Mouse (Mus musculus) kidney, adult 2 months (tissue): ENCODE data around the gene Scfd2. TPM values are rescaled to one million over a fixed set of nuclear protein-coding genes. Genes with fewer than 3 reads are reported as not detected.

Source experiments
- DNase-seq: peaks from one replicate; pipeline ENCODE4 v3.0.0; 2021
- H3K27ac ChIP-seq: fragments of 200-500 bp; 2 replicates; pipeline ENCODE4 v1.5.1; 2012; ENCODE audit warnings: low read depth, low read length, control low read depth, inconsistent platforms; ENCODE audit not compliant: insufficient read depth
- H3K27me3 ChIP-seq: fragments of 200-500 bp; replicated peaks from 2 replicates; pipeline ENCODE4 v1.6.1; 2012; ENCODE audit warnings: mild to moderate bottlenecking, moderate library complexity, low read length, inconsistent platforms; ENCODE audit not compliant: control insufficient read depth, insufficient read depth
- H3K36me3 ChIP-seq: fragments of 200-500 bp; 2 replicates; pipeline ENCODE4 v1.6.1; 2012; ENCODE audit warnings: mild to moderate bottlenecking, moderate library complexity, low read length, inconsistent platforms; ENCODE audit not compliant: control insufficient read depth, insufficient read depth
- H3K4me1 ChIP-seq: fragments of 200-500 bp; 2 replicates; pipeline ENCODE4 v1.6.1; 2011; ENCODE audit warnings: low read length; ENCODE audit not compliant: control insufficient read depth, insufficient read depth
- H3K4me3 ChIP-seq: fragments of 200-500 bp; 2 replicates; pipeline ENCODE4 v1.5.1; 2011; ENCODE audit warnings: mild to moderate bottlenecking, low read depth, low read length, control low read depth; ENCODE audit not compliant: insufficient read depth
- CTCF ChIP-seq: fragments of 200-500 bp; conservative IDR thresholded peaks from 2 replicates; pipeline ENCODE4 v1.5.1; 2011; ENCODE audit warnings: low read depth, mild to moderate bottlenecking, control low read depth, low read length, moderate library complexity, mixed read lengths; ENCODE audit not compliant: insufficient read depth, insufficient read length
- POLR2A ChIP-seq: fragments of 200-500 bp; IDR thresholded peaks from one replicate; pipeline ENCODE4 v1.6.1; 2011; ENCODE audit warnings: low read depth, low read length, control low read depth
- WGBS: fragments of 180-500 bp; shearing (Covaris S2); methylation state at CpG from one replicate; pipeline ENCODE4 v1.1.7; 2018; 5-methylcytosine and 5-hydroxymethylcytosine counted together
- polyA plus RNA-seq: library from polyadenylated mRNA; depleted of rRNA; stranded (reverse); fragments of >200 nt; gene quantifications from 2 replicates; pipeline ENCODE4 v1.2.3, GENCODE M21; 2012

Gene Scfd2
- polyA plus RNA-seq, 1 experiment, result 16.1 TPM

GRCm38 (mm10) chr5:74239369-74239768 lies 292.2 kb downstream of the Scfd2 start:
- Histone ChIP-seq H3K36me3 (no peaks in the 10 kb centered on the region), H3K4me3 (no peak overlapping the region), H3K4me1 (peaks cover 4% of the 10 kb centered on the region; the same call in 1 of the 2 replicates), H3K27me3 (no peaks in the 10 kb centered on the region), H3K27ac (no peak overlapping the region)
- no peak for TF ChIP-seq POLR2A
- no peak for TF ChIP-seq CTCF
- no peak for DNase-seq
- WGBS, result 69% methylated on average over 1 of the region's 1 CpGs

- TF ChIP-seq CTCF, result no peak
- TF ChIP-seq POLR2A, result no peak
- 83% methylated on average over 7 of the region's 7 CpGs for WGBS
These were observed 297.8 kb downstream of the Scfd2 start for GRCm38 (mm10) chr5:74233808-74234207.

GRCm38 (mm10) chr5:74230525-74230924 lies 301.0 kb downstream of the Scfd2 start:
- no peaks in the 10 kb centered on the region for H3K27me3 ChIP-seq
- DNase-seq, result no peak
- H3K36me3 ChIP-seq, result no peaks in the 10 kb centered on the region
- 64% methylated on average over 2 of the region's 2 CpGs for WGBS
- H3K4me3 ChIP-seq, result no peak overlapping the region
- H3K27ac ChIP-seq, result no peak overlapping the region
- peaks cover 7% of the 10 kb centered on the region; the same call in 1 of the 2 replicates for H3K4me1 ChIP-seq
- TF ChIP-seq POLR2A, result no peak

More at GRCm38 (mm10) chr5:74233808-74234207, 297.8 kb downstream of the Scfd2 start:
- no peak for DNase-seq
- Histone ChIP-seq H3K36me3 (no peaks in the 10 kb centered on the region), H3K4me3 (no peak overlapping the region), H3K27me3 (no peaks in the 10 kb centered on the region), H3K27ac (no peak overlapping the region), H3K4me1 (no peaks in the 10 kb centered on the region)

- no peak for DNase-seq
- no peak overlapping the region for H3K27ac ChIP-seq
- TF ChIP-seq POLR2A (no peak), CTCF (no peak)
- no peaks in the 10 kb centered on the region for H3K27me3 ChIP-seq
- WGBS, result 86% methylated on average over 11 of the region's 11 CpGs
- H3K4me1 ChIP-seq, result peaks cover 7% of the 10 kb centered on the region; the same call in 1 of the 2 replicates
- no peaks in the 10 kb centered on the region for H3K36me3 ChIP-seq
- no peak overlapping the region for H3K4me3 ChIP-seq
These were observed 301.7 kb downstream of the Scfd2 start for GRCm38 (mm10) chr5:74229775-74230413.

- no peak overlapping the region for H3K27ac ChIP-seq
- no peaks in the 10 kb centered on the region for H3K36me3 ChIP-seq
- H3K4me3 ChIP-seq, result no peak overlapping the region
- H3K27me3 ChIP-seq, result no peaks in the 10 kb centered on the region
- no peak for TF ChIP-seq POLR2A
- no peak for TF ChIP-seq CTCF
- WGBS, result 43% methylated on average over 1 of the region's 1 CpGs
- peaks cover 7% of the 10 kb centered on the region; the same call in 1 of the 2 replicates for H3K4me1 ChIP-seq
- DNase-seq, result no peak
These were observed 302.6 kb downstream of the Scfd2 start for GRCm38 (mm10) chr5:74228938-74229337.

GRCm38 (mm10) chr5:74227352-74227751 lies 304.2 kb downstream of the Scfd2 start:
- 37% methylated on average over 6 of the region's 6 CpGs for WGBS
- peak; percentile 54 for DNase-seq
- Histone ChIP-seq H3K36me3 (no peaks in the 10 kb centered on the region), H3K4me3 (peak overlapping the region; percentile 24; the same call in 1 of the 2 replicates), H3K4me1 (peaks cover 7% of the 10 kb centered on the region; the same call in 1 of the 2 replicates), H3K27ac (peak overlapping the region; percentile 79), H3K27me3 (no peaks in the 10 kb centered on the region)
- TF ChIP-seq POLR2A (no peak), CTCF (no peak)

- TF ChIP-seq POLR2A (no peak), CTCF (no peak)
- WGBS, result 95% methylated on average over 5 of the region's 5 CpGs
- no peak for DNase-seq
- H3K4me3 ChIP-seq, result no peak overlapping the region
- H3K4me1 ChIP-seq, result peaks cover 7% of the 10 kb centered on the region; the same call in 1 of the 2 replicates
- H3K27me3 ChIP-seq, result no peaks in the 10 kb centered on the region
- H3K27ac ChIP-seq, result no peak overlapping the region
- H3K36me3 ChIP-seq, result no peaks in the 10 kb centered on the region
These were observed 305.4 kb downstream of the Scfd2 start for GRCm38 (mm10) chr5:74226183-74226582.

- no peak overlapping the region for H3K4me3 ChIP-seq
- 80% methylated on average over 6 of the region's 6 CpGs for WGBS
- no peak for TF ChIP-seq CTCF
- TF ChIP-seq POLR2A, result no peak
- no peak overlapping the region for H3K27ac ChIP-seq
- DNase-seq, result no peak
- peaks cover 7% of the 10 kb centered on the region; the same call in 1 of the 2 replicates for H3K4me1 ChIP-seq
- no peaks in the 10 kb centered on the region for H3K36me3 ChIP-seq
- H3K27me3 ChIP-seq, result no peaks in the 10 kb centered on the region
These were observed 307.1 kb downstream of the Scfd2 start for GRCm38 (mm10) chr5:74224480-74224879.
